Mouse (Mus musculus) hindbrain, postnatal 0 days (tissue): ENCODE results near the gene Ror1. TPM values are rescaled to one million over a fixed set of nuclear protein-coding genes. Genes with fewer than 3 reads are reported as not detected.

Experiments used
- ATAC-seq: fragments of 200-750 bp; cut with Nextera tagmentation; 2 replicates; pipeline ENCODE4 v1.8.0; 2017; ENCODE audit warnings: mild to moderate bottlenecking, moderate TSS enrichment, moderate library complexity
- DNase-seq: peaks from one replicate; pipeline ENCODE4 v3.0.0-alpha.2; 2015; ENCODE audit warnings: low spot score
- H3K27ac ChIP-seq: fragments of 300-500 bp; sonication (generic); 2 replicates; pipeline ENCODE4 v1.5.1; 2014; ENCODE audit warnings: mild to moderate bottlenecking
- H3K27me3 ChIP-seq: fragments of 300-500 bp; sonication (generic); 2 replicates; pipeline ENCODE4 v1.6.1; 2014; ENCODE audit warnings: low read length, mixed read lengths; ENCODE audit not compliant: insufficient read depth
- H3K36me3 ChIP-seq: fragments of 300-500 bp; sonication (generic); 2 replicates; pipeline ENCODE4 v1.6.1; 2014; ENCODE audit warnings: low read length, mixed read lengths; ENCODE audit not compliant: insufficient read depth
- H3K4me1 ChIP-seq: fragments of 300-500 bp; sonication (generic); 2 replicates; pipeline ENCODE4 v1.6.1; 2014; ENCODE audit warnings: antibody characterized with exemption, low read length, mixed read lengths; ENCODE audit not compliant: insufficient read depth
- H3K4me2 ChIP-seq: fragments of 300-500 bp; sonication (generic); 2 replicates; pipeline ENCODE4 v1.6.1; 2014; ENCODE audit warnings: low read depth, mild to moderate bottlenecking, low read length, moderate library complexity, mixed read lengths
- H3K4me3 ChIP-seq: fragments of 300-500 bp; sonication (generic); 2 replicates; pipeline ENCODE4 v1.5.1; 2014; ENCODE audit warnings: low read length
- H3K9ac ChIP-seq: fragments of 300-500 bp; sonication (generic); replicated peaks from 2 replicates; pipeline ENCODE4 v1.6.1; 2014; ENCODE audit warnings: mild to moderate bottlenecking, low read length, moderate library complexity, mixed read lengths
- H3K9me3 ChIP-seq: fragments of 300-500 bp; sonication (generic); 2 replicates; pipeline ENCODE4 v1.6.1; 2016; ENCODE audit warnings: low read length, mixed read lengths
- CTCF ChIP-seq: IDR thresholded peaks from 2 replicates; pipeline ENCODE4 v1.5.1; 2016; ENCODE audit warnings: antibody characterized with exemption, control low read depth, low read depth
- WGBS: fragments of 180-500 bp; shearing (Covaris S2); extraction: QIAGEN DNeasy Blood & Tissue Kit; methylation state at CpG from one replicate; pipeline ENCODE4 v1.1.7; 2014; 5-methylcytosine and 5-hydroxymethylcytosine counted together
- polyA plus RNA-seq: library from polyadenylated mRNA; unstranded; fragments of >200 nt; fragmentation: Nextera tagmentation; extraction: Ambion mirVana; gene quantifications from 2 replicates; pipeline ENCODE4 v1.2.1, GENCODE M21; 2015
- total RNA-seq: library from RNA; depleted of rRNA; stranded (reverse); fragments of >200 nt; gene quantifications from 2 replicates; pipeline ENCODE4 v1.2.3, GENCODE M21; 2014

The Ror1 gene
- total and polyA plus RNA-seq, 2 experiments from 2014 or later = 2.0 to 5.8 TPM

- DNase-seq (no peak), ATAC-seq (no peak)
- no peaks in the 10 kb centered on the region for H3K9me3 ChIP-seq
- H3K4me3 ChIP-seq = no peak overlapping the region
- H3K36me3 ChIP-seq = no peaks in the 10 kb centered on the region
- no peak overlapping the region for H3K4me2 ChIP-seq
- no peaks in the 10 kb centered on the region for H3K27me3 ChIP-seq
- TF ChIP-seq CTCF = no peak
- no peak overlapping the region for H3K9ac ChIP-seq
- WGBS = 78% methylated on average over 7 of the region's 7 CpGs
- H3K27ac ChIP-seq = no peak overlapping the region
- H3K4me1 ChIP-seq = no peaks in the 10 kb centered on the region
Observed at GRCm38 (mm10) chr4:100286111-100286541, 190.5 kb downstream of the Ror1 start.

GRCm38 (mm10) chr4:100286800-100287199 lies 191.2 kb downstream of the Ror1 start:
- H3K27me3 ChIP-seq = no peaks in the 10 kb centered on the region
- no peaks in the 10 kb centered on the region for H3K9me3 ChIP-seq
- TF ChIP-seq CTCF = no peak
- no peak overlapping the region for H3K4me2 ChIP-seq
- no peak for ATAC-seq
- no peak overlapping the region for H3K9ac ChIP-seq
- no peaks in the 10 kb centered on the region for H3K36me3 ChIP-seq
- no peak for DNase-seq
- no peaks in the 10 kb centered on the region for H3K4me1 ChIP-seq
- H3K4me3 ChIP-seq = no peak overlapping the region
- no peak overlapping the region for H3K27ac ChIP-seq

DNA sequence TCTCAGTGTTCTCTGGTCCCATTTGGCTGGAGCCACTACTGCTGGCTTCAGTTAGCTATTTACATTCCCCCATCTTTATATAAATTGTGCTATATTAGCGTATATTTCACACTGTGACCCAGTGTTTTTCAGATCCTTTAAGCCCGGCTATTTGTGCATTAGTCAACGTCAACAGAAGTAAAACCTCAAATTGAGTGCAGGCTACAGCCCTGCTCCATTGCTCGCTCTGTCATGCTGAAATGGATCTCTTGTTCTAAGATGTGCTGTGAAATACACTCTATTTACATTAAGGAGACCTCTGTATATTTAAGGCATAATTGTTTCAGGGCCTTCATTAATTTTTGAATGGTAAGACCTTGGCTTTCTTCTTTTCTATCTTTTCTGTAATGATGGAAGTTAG lies 192.2 kb downstream of the Ror1 start:
- WGBS = 85% methylated on average over 4 of the region's 4 CpGs
- Histone ChIP-seq H3K4me2 (no peak overlapping the region), H3K36me3 (no peaks in the 10 kb centered on the region), H3K4me3 (no peak overlapping the region), H3K4me1 (no peaks in the 10 kb centered on the region), H3K27me3 (no peaks in the 10 kb centered on the region), H3K9ac (no peak overlapping the region), H3K27ac (no peak overlapping the region), H3K9me3 (no peaks in the 10 kb centered on the region)
- DNase-seq = no peak
- no peak for ATAC-seq
- TF ChIP-seq CTCF = no peak

GRCm38 (mm10) chr4:100291015-100291651 lies 195.5 kb downstream of the Ror1 start:
- Histone ChIP-seq H3K36me3 (no peaks in the 10 kb centered on the region), H3K27ac (no peak overlapping the region), H3K4me1 (no peaks in the 10 kb centered on the region), H3K4me3 (no peak overlapping the region), H3K9me3 (no peaks in the 10 kb centered on the region), H3K9ac (no peak overlapping the region), H3K4me2 (no peak overlapping the region), H3K27me3 (no peaks in the 10 kb centered on the region)
- no peak for TF ChIP-seq CTCF
- DNase-seq = no peak
- WGBS = 84% methylated on average over 5 of the region's 5 CpGs
- no peak for ATAC-seq

GRCm38 (mm10) chr4:100297678-100298077 lies 202.1 kb downstream of the Ror1 start:
- Histone ChIP-seq H3K4me2 (no peak overlapping the region), H3K27ac (no peak overlapping the region), H3K36me3 (no peaks in the 10 kb centered on the region), H3K4me1 (no peaks in the 10 kb centered on the region), H3K9ac (no peak overlapping the region), H3K4me3 (no peak overlapping the region), H3K9me3 (no peaks in the 10 kb centered on the region), H3K27me3 (no peaks in the 10 kb centered on the region)
- DNase-seq (no peak), ATAC-seq (no peak)
- 76% methylated on average over 6 of the region's 6 CpGs for WGBS
- TF ChIP-seq CTCF = no peak

DNA sequence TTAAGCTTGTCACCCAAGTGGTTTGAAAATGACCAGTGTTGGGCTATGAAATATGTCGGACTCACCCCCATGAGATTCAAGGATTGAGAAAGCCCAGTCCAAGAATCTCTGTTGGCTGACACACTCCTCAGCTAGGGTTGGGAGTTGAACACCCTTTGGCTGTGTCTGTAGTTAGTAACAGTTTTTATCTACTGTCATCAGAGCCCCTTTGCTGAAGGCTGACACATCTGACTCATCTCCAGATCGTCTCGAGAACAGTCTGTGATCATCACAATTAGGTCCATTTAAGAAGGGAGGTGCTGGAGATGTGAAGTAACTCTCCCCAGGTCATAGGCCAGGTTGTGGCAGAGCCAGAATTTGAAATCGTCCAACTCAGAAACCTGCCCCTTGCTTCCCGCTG lies 203.0 kb downstream of the Ror1 start:
- Histone ChIP-seq H3K36me3 (no peaks in the 10 kb centered on the region), H3K9me3 (no peaks in the 10 kb centered on the region), H3K9ac (no peak overlapping the region), H3K4me2 (no peak overlapping the region), H3K4me3 (no peak overlapping the region), H3K4me1 (peaks cover 4% of the 10 kb centered on the region; the same call in 1 of the 2 replicates), H3K27me3 (no peaks in the 10 kb centered on the region), H3K27ac (no peak overlapping the region)
- TF ChIP-seq CTCF = no peak
- WGBS = 90% methylated on average over 5 of the region's 5 CpGs
- no peak for ATAC-seq
- DNase-seq = no peak

- Histone ChIP-seq H3K9me3 (no peaks in the 10 kb centered on the region), H3K9ac (no peak overlapping the region), H3K27ac (no peak overlapping the region), H3K4me1 (peaks cover 4% of the 10 kb centered on the region; the same call in 1 of the 2 replicates), H3K27me3 (no peaks in the 10 kb centered on the region), H3K36me3 (no peaks in the 10 kb centered on the region), H3K4me3 (no peak overlapping the region), H3K4me2 (no peak overlapping the region)
- ATAC-seq (no peak), DNase-seq (no peak)
- TF ChIP-seq CTCF = no peak
- 80% methylated on average over 5 of the region's 5 CpGs for WGBS
Observed at GRCm38 (mm10) chr4:100300171-100300570, 204.6 kb downstream of the Ror1 start.
